Mouse (Mus musculus): Measurements from ENCODE around the gene Slc12a9. TPM values are rescaled to one million over a fixed set of nuclear protein-coding genes. Genes with fewer than 3 reads are reported as not detected.

The Slc12a9 gene
- polyA plus RNA-seq, 1 experiment from 2014 or later, result 5.3 TPM

DNA sequence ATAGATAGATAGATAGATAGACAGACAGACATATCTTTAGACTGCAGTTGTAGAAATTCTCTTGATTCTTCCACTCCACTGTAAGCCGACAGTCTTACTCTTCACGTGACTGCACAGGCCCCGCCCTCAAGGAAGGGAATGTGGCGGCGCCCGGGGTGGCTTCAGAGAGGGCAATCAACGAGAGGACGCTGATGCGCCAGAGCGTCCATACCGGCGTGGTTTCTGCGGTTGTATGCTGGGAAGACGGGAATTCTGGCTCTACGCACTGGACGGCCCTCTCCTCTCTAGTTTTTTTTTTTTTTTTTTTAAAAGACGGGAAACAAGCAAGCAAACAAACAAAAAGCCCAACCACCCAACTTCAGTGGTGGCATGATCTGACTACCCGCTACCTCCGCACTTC is 4.9 kb upstream of the Slc12a9 start:
- WGBS, result 0% methylated on average over 19 of the region's 19 CpGs
- peak; percentile 79 for ATAC-seq (ENCODE audit: insufficient number of reproducible peaks, insufficient read depth, low FRiP score, low read depth)
- H3K27me3 ChIP-seq (ENCODE audit: control insufficient read depth, insufficient read depth, low read length), result no peaks in the 10 kb centered on the region

DNA sequence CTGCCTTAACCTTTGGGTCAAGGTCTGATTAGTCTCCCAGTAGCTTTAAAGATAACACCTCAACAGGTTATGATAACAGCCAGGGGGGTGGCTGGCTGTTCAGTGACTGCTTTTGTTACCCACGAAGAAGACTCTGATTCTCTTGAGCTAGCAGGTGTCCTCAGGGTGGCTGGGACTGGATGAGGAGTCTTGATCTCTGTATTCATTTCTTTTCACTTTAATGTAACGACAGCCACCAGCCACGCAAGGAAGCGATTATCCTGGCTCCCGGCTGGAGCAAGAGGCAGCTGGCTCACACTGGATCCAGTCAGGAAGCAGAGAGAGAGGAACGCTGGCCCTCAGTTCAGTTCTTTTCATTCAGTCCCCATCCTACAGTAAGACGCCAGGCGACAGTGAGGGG is 3.8 kb upstream of the Slc12a9 start:
- Histone ChIP-seq H3K4me3 (ENCODE audit: control insufficient read depth in 1 of 2, insufficient read depth in 1 of 2, low read depth in 1 of 2, low read length in 2 of 2) (no peak overlapping the region), H3K27ac (replicated peaks in 1 of 2; ENCODE audit: control insufficient read depth in 1 of 2, insufficient read depth in 1 of 2, low read depth in 2 of 2, low read length in 2 of 2) (peak overlapping the region; percentile 2 to 93; a peak in 2 of 4 replicates), H3K9me3 (ENCODE audit: control insufficient read depth, low read length) (no peaks in the 10 kb centered on the region), H3K36me3 (ENCODE audit: control insufficient read depth, insufficient read depth, low read length) (no peaks in the 10 kb centered on the region), H3K4me2 (ENCODE audit: low read length) (0 out of 2 replicates have a peak overlapping the region, but pooled peaks have one; percentile 86), H3K9ac (ENCODE audit: low read length) (no peak overlapping the region), H3K4me1 (ENCODE audit: control insufficient read depth in 2 of 2, insufficient read depth in 2 of 2, low read length in 2 of 2) (peaks cover 20 to 21% of the 10 kb centered on the region in 2 experiments), H3K27me3 (ENCODE audit: control insufficient read depth, insufficient read depth, low read length) (no peaks in the 10 kb centered on the region)
- 33% methylated on average over 8 of the region's 8 CpGs for WGBS
- no peak for ATAC-seq (ENCODE audit: insufficient number of reproducible peaks, insufficient read depth, low FRiP score, low read depth)

More for the DNA sequence above, 4.9 kb upstream of the Slc12a9 start:
- H3K4me3 ChIP-seq (ENCODE audit: control insufficient read depth in 1 of 2, insufficient read depth in 1 of 2, low read depth in 1 of 2, low read length in 2 of 2), result peak overlapping the region; percentile 50 to 53
- peak overlapping the region; percentile 93 to 98 for H3K27ac ChIP-seq (replicated peaks in 1 of 2; ENCODE audit: control insufficient read depth in 1 of 2, insufficient read depth in 1 of 2, low read depth in 2 of 2, low read length in 2 of 2)
- H3K9me3 ChIP-seq (ENCODE audit: control insufficient read depth, low read length), result no peaks in the 10 kb centered on the region
- peak overlapping the region; percentile 86 for H3K4me2 ChIP-seq (ENCODE audit: low read length)
- H3K36me3 ChIP-seq (ENCODE audit: control insufficient read depth, insufficient read depth, low read length), result no peaks in the 10 kb centered on the region
- peak overlapping the region; percentile 81 for H3K9ac ChIP-seq (ENCODE audit: low read length)
- peaks cover 16 to 20% of the 10 kb centered on the region in 2 experiments for H3K4me1 ChIP-seq (ENCODE audit: control insufficient read depth in 2 of 2, insufficient read depth in 2 of 2, low read length in 2 of 2)

DNA sequence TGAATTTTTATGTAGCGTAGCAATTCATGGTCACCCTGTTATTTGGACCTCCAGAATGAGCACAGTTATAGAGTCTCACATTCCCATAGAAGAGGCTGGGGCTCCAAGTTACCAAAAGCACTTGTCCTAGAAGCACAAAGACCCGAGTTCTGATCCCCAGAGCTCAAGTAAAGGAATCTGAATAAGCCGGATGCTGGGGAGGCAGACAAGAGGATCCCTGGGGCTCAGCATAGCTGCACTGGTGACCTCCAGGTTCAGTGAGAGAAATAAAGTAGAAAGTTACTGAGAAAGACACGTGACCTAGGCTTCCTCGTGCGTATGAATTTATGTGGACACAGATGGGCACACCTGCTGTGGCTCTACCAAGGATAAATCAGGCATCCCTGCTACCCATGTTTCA is 1.7 kb upstream of the Slc12a9 start:
- WGBS, result 73% methylated on average over 6 of the region's 6 CpGs
- no peak overlapping the region for H3K4me2 ChIP-seq (ENCODE audit: low read length)
- no peak overlapping the region for H3K9ac ChIP-seq (ENCODE audit: low read length)
- H3K9me3 ChIP-seq (ENCODE audit: control insufficient read depth, low read length), result no peaks in the 10 kb centered on the region
- H3K27me3 ChIP-seq (ENCODE audit: control insufficient read depth, insufficient read depth, low read length), result no peaks in the 10 kb centered on the region
- ATAC-seq (ENCODE audit: insufficient number of reproducible peaks, insufficient read depth, low FRiP score, low read depth), result no peak
- H3K4me3 ChIP-seq (ENCODE audit: control insufficient read depth in 1 of 2, insufficient read depth in 1 of 2, low read depth in 1 of 2, low read length in 2 of 2), result no peak overlapping the region
- H3K4me1 ChIP-seq (ENCODE audit: control insufficient read depth in 2 of 2, insufficient read depth in 2 of 2, low read length in 2 of 2), result peaks cover 16 to 21% of the 10 kb centered on the region in 2 experiments
- H3K27ac ChIP-seq (replicated peaks in 1 of 2; ENCODE audit: control insufficient read depth in 1 of 2, insufficient read depth in 1 of 2, low read depth in 2 of 2, low read length in 2 of 2), result no peak overlapping the region
- no peaks in the 10 kb centered on the region for H3K36me3 ChIP-seq (ENCODE audit: control insufficient read depth, insufficient read depth, low read length)

DNA sequence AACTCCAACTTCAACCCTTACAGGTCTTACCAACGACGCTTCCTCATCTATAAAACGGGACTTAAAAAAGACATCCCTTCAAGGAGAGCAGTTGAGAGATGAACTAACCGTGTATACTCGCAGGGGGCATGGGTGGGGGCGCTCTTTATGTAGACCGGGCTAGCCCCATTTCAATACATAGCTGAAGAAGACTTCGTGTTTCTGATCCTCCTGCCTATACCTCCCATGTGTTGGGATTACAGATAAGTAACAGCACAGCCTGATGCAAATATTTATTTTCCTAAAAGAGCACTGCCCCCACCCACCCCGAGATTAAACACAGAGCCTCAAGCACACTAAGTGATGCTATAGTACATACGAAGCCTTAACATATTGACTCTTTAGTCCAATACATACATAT is 920 bp upstream of the Slc12a9 start:
- Histone ChIP-seq H3K27me3 (ENCODE audit: control insufficient read depth, insufficient read depth, low read length) (no peaks in the 10 kb centered on the region), H3K27ac (replicated peaks in 1 of 2; ENCODE audit: control insufficient read depth in 1 of 2, insufficient read depth in 1 of 2, low read depth in 2 of 2, low read length in 2 of 2) (no peak overlapping the region), H3K4me2 (ENCODE audit: low read length) (peak overlapping the region; percentile 98), H3K36me3 (ENCODE audit: control insufficient read depth, insufficient read depth, low read length) (no peaks in the 10 kb centered on the region), H3K9me3 (ENCODE audit: control insufficient read depth, low read length) (no peaks in the 10 kb centered on the region), H3K9ac (ENCODE audit: low read length) (no peak overlapping the region), H3K4me1 (ENCODE audit: control insufficient read depth in 2 of 2, insufficient read depth in 2 of 2, low read length in 2 of 2) (peaks cover 11 to 15% of the 10 kb centered on the region in 2 experiments), H3K4me3 (ENCODE audit: control insufficient read depth in 1 of 2, insufficient read depth in 1 of 2, low read depth in 1 of 2, low read length in 2 of 2) (no peak overlapping the region)
- no peak for ATAC-seq (ENCODE audit: insufficient number of reproducible peaks, insufficient read depth, low FRiP score, low read depth)
- WGBS, result 52% methylated on average over 10 of the region's 10 CpGs

DNA sequence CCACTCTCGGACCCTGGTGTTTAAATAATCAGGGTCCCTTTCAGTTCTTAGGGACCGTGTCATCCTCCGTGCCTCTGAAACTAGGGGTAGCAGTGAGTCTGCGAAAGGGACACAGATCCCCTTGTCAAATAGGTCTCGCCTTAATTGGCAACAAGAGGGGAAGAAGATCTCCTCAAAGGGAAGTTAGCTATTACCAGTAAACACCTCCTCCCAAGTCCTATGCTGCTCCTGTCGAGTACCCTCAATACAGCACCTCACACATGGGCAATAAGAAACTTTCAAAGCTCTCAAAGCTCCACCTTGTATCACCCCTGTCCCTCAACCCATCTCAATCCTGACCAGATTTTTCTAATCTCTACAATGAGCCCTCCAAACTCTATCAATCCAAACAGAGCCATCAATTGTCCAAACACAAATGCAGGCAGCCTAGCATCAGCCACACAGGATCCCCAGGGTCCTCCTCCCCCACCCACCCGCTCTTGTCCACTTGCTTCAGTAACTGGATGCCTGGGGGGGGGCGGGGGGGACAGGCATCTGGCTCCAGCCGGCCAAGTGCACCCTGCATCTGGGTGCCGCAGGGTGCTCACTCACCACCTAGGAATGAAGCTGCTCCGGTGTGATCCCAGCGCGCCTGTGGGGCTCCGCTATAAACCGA is 413 bp downstream of the Slc12a9 start:
- peaks cover 3 to 8% of the 10 kb centered on the region in 2 experiments; a peak in 3 of 4 replicates for H3K4me1 ChIP-seq (ENCODE audit: control insufficient read depth in 2 of 2, insufficient read depth in 2 of 2, low read length in 2 of 2)
- ATAC-seq (ENCODE audit: insufficient number of reproducible peaks, insufficient read depth, low FRiP score, low read depth), result no peak
- peak overlapping the region in 1 of 2 experiments; percentile 30; a peak in 1 of 4 replicates for H3K27ac ChIP-seq (replicated peaks in 1 of 2; ENCODE audit: control insufficient read depth in 1 of 2, insufficient read depth in 1 of 2, low read depth in 2 of 2, low read length in 2 of 2)
- H3K4me3 ChIP-seq (ENCODE audit: control insufficient read depth in 1 of 2, insufficient read depth in 1 of 2, low read depth in 1 of 2, low read length in 2 of 2), result peak overlapping the region; percentile 43 to 68
- H3K9ac ChIP-seq (ENCODE audit: low read length), result peak overlapping the region; percentile 79
- peak overlapping the region; percentile 98 for H3K4me2 ChIP-seq (ENCODE audit: low read length)
- 21% methylated on average over 15 of the region's 15 CpGs for WGBS
- no peaks in the 10 kb centered on the region for H3K9me3 ChIP-seq (ENCODE audit: control insufficient read depth, low read length)
- no peaks in the 10 kb centered on the region for H3K27me3 ChIP-seq (ENCODE audit: control insufficient read depth, insufficient read depth, low read length)
- H3K36me3 ChIP-seq (ENCODE audit: control insufficient read depth, insufficient read depth, low read length), result peaks cover 6% of the 10 kb centered on the region; the same call in 1 of the 2 replicates

DNA sequence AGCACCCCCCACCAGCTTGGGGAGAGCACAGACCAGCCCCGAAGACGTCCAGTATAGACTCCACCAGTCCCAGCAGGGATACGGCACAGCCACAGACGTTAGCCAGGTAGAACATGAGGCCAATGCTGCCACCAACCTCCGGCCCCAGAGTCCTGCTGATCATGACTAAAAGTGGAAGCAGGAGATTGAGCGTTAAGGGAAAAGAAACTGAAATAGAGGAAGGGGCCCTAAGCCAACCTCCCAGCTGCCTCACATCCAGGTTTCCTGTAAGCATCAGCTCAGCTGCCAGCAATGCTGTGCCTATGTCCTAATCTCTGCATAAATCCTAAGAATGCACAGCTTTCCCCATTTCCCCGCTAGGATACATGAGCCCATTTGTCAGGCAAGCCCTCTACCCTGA is 2.5 kb downstream of the Slc12a9 start:
- Histone ChIP-seq H3K4me2 (ENCODE audit: low read length) (no peak overlapping the region), H3K9me3 (ENCODE audit: control insufficient read depth, low read length) (no peaks in the 10 kb centered on the region), H3K36me3 (ENCODE audit: control insufficient read depth, insufficient read depth, low read length) (peaks cover 16% of the 10 kb centered on the region), H3K27me3 (ENCODE audit: control insufficient read depth, insufficient read depth, low read length) (no peaks in the 10 kb centered on the region), H3K4me3 (ENCODE audit: control insufficient read depth in 1 of 2, insufficient read depth in 1 of 2, low read depth in 1 of 2, low read length in 2 of 2) (no peak overlapping the region), H3K4me1 (ENCODE audit: control insufficient read depth in 2 of 2, insufficient read depth in 2 of 2, low read length in 2 of 2) (peaks cover 0 to 6% of the 10 kb centered on the region in 2 experiments; a peak in 1 of 4 replicates), H3K27ac (replicated peaks in 1 of 2; ENCODE audit: control insufficient read depth in 1 of 2, insufficient read depth in 1 of 2, low read depth in 2 of 2, low read length in 2 of 2) (no peak overlapping the region), H3K9ac (ENCODE audit: low read length) (no peak overlapping the region)
- no peak for ATAC-seq (ENCODE audit: insufficient number of reproducible peaks, insufficient read depth, low FRiP score, low read depth)
- 76% methylated on average over 7 of the region's 7 CpGs for WGBS

DNA sequence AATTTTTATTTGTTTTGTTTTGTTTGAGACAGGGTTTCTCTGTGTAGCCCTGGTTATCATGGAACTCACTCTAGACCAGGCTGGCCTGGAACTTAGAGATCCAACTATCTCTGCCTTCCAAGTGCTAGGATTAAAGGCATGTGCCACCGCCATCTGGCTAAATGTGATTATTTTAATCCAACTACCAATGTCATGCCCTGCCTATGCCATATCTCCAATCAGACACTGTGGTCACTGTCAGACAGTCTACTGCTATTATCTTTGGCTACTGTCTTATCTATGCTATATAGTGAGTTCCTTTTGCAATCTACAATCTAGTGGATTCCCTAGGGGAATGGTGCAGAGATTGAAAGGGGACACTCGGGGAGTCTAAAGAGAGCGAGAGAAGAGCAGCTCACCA is 12.4 kb downstream of the Slc12a9 start:
- Histone ChIP-seq H3K9me3 (ENCODE audit: control insufficient read depth, low read length) (no peaks in the 10 kb centered on the region), H3K9ac (ENCODE audit: low read length) (no peak overlapping the region), H3K27me3 (ENCODE audit: control insufficient read depth, insufficient read depth, low read length) (no peaks in the 10 kb centered on the region), H3K27ac (replicated peaks in 1 of 2; ENCODE audit: control insufficient read depth in 1 of 2, insufficient read depth in 1 of 2, low read depth in 2 of 2, low read length in 2 of 2) (no peak overlapping the region), H3K4me3 (ENCODE audit: control insufficient read depth in 1 of 2, insufficient read depth in 1 of 2, low read depth in 1 of 2, low read length in 2 of 2) (no peak overlapping the region), H3K4me1 (ENCODE audit: control insufficient read depth in 2 of 2, insufficient read depth in 2 of 2, low read length in 2 of 2) (no peaks in the 10 kb centered on the region), H3K36me3 (ENCODE audit: control insufficient read depth, insufficient read depth, low read length) (peaks cover 57% of the 10 kb centered on the region), H3K4me2 (ENCODE audit: low read length) (no peak overlapping the region)
- 84% methylated on average over 3 of the region's 3 CpGs for WGBS
- no peak for ATAC-seq (ENCODE audit: insufficient number of reproducible peaks, insufficient read depth, low FRiP score, low read depth)

DNA sequence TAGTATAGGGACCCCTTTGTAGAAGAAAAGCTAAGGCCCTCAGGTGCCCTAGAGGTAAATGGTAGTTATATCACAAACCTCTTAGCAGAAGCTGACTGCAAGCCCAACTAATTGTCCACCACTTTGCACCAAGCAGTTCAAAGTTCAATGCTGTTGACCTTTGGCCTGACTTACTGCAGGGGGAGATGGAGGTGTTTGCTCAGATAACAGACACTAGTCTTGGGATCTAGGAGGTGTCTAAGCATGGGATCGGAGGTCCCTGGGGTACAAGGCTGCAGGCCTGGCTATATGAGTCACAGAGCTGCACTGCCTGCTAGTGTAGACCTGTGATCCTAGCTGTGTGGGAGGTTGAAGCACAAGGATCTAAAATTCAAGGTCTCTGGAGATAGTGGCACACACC is 14.8 kb downstream of the Slc12a9 start:
- ATAC-seq (ENCODE audit: insufficient number of reproducible peaks, insufficient read depth, low FRiP score, low read depth), result no peak
- H3K4me2 ChIP-seq (ENCODE audit: low read length), result no peak overlapping the region
- H3K27ac ChIP-seq (replicated peaks in 1 of 2; ENCODE audit: control insufficient read depth in 1 of 2, insufficient read depth in 1 of 2, low read depth in 2 of 2, low read length in 2 of 2), result no peak overlapping the region
- peaks cover 38% of the 10 kb centered on the region for H3K36me3 ChIP-seq (ENCODE audit: control insufficient read depth, insufficient read depth, low read length)
- peaks cover 11 to 13% of the 10 kb centered on the region in 2 experiments for H3K4me1 ChIP-seq (ENCODE audit: control insufficient read depth in 2 of 2, insufficient read depth in 2 of 2, low read length in 2 of 2)
- H3K9me3 ChIP-seq (ENCODE audit: control insufficient read depth, low read length), result no peaks in the 10 kb centered on the region
- WGBS, result 73% methylated on average over 1 of the region's 1 CpGs
- no peaks in the 10 kb centered on the region for H3K27me3 ChIP-seq (ENCODE audit: control insufficient read depth, insufficient read depth, low read length)
- H3K9ac ChIP-seq (ENCODE audit: low read length), result no peak overlapping the region
- H3K4me3 ChIP-seq (ENCODE audit: control insufficient read depth in 1 of 2, insufficient read depth in 1 of 2, low read depth in 1 of 2, low read length in 2 of 2), result no peak overlapping the region
